Mouse (Mus musculus) kidney, postnatal 0 days (tissue): ENCODE measurements around the gene Gm21992. TPM values are rescaled to one million over a fixed set of nuclear protein-coding genes. Genes with fewer than 3 reads are reported as not detected.

Experiments
- ATAC-seq: fragments of 200-750 bp; cut with Nextera tagmentation; replicated peaks from 2 replicates; pipeline ENCODE4 v1.8.0; 2017; ENCODE audit warnings: low read depth, moderate number of reproducible peaks, moderate TSS enrichment, moderate library complexity; ENCODE audit not compliant: low FRiP score
- DNase-seq: peaks from one replicate; pipeline ENCODE4 v3.0.0-alpha.2; 2016; ENCODE audit warnings: low spot score
- H3K27ac ChIP-seq: fragments of 300-500 bp; sonication (generic); 2 replicates; pipeline ENCODE4 v1.5.1; 2014; ENCODE audit warnings: mild to moderate bottlenecking
- H3K27me3 ChIP-seq: fragments of 300-500 bp; sonication (generic); 2 replicates; pipeline ENCODE4 v1.6.1; 2014; ENCODE audit warnings: low read length, mixed read lengths; ENCODE audit not compliant: insufficient read depth
- H3K36me3 ChIP-seq: fragments of 300-500 bp; sonication (generic); 2 replicates; pipeline ENCODE4 v1.6.1; 2014; ENCODE audit warnings: low read length, mixed read lengths; ENCODE audit not compliant: insufficient read depth
- H3K4me1 ChIP-seq: fragments of 300-500 bp; sonication (generic); replicated peaks from 2 replicates; pipeline ENCODE4 v1.6.1; 2014; ENCODE audit warnings: antibody characterized with exemption, low read length, mixed read lengths; ENCODE audit not compliant: insufficient read depth
- H3K4me2 ChIP-seq: fragments of 300-500 bp; sonication (generic); 2 replicates; pipeline ENCODE4 v1.6.1; 2014; ENCODE audit warnings: mild to moderate bottlenecking, low read length, moderate library complexity, mixed read lengths
- H3K4me3 ChIP-seq: fragments of 300-500 bp; sonication (generic); replicated peaks from 2 replicates; pipeline ENCODE4 v1.5.1; 2014; ENCODE audit warnings: low read depth, low read length
- H3K9ac ChIP-seq: fragments of 300-500 bp; sonication (generic); 2 replicates; pipeline ENCODE4 v1.6.1; 2014; ENCODE audit warnings: low read depth, low read length
- H3K9me3 ChIP-seq: fragments of 300-500 bp; sonication (generic); replicated peaks from 2 replicates; pipeline ENCODE4 v1.6.1; 2016; ENCODE audit warnings: low read length, inconsistent platforms, mixed read lengths
- CTCF ChIP-seq: IDR thresholded peaks from 2 replicates; pipeline ENCODE4 v1.5.1; 2016; ENCODE audit warnings: antibody characterized with exemption, low read depth, mild to moderate bottlenecking, moderate library complexity
- WGBS: fragments of 180-500 bp; shearing (Covaris S2); extraction: QIAGEN DNeasy Blood & Tissue Kit; methylation state at CpG from one replicate; pipeline ENCODE4 v1.1.7; 2014; 5-methylcytosine and 5-hydroxymethylcytosine counted together
- polyA plus RNA-seq: library from polyadenylated mRNA; unstranded; fragments of >200 nt; fragmentation: Nextera tagmentation; extraction: Ambion mirVana; gene quantifications from 2 replicates; pipeline ENCODE4 v1.2.1, GENCODE M21; 2015

Gene Gm21992
- polyA plus RNA-seq, 1 experiment from 2014 or later = 24.4 TPM

- Histone ChIP-seq H3K4me3 (no peak overlapping the region), H3K4me1 (no peaks in the 10 kb centered on the region), H3K36me3 (no peaks in the 10 kb centered on the region), H3K4me2 (no peak overlapping the region), H3K9ac (no peak overlapping the region), H3K27ac (no peak overlapping the region), H3K27me3 (peaks cover 11% of the 10 kb centered on the region), H3K9me3 (no peaks in the 10 kb centered on the region)
- no peak for TF ChIP-seq CTCF
- WGBS = 88% methylated on average over 3 of the region's 3 CpGs
- DNase-seq (no peak), ATAC-seq (no peak)
Observed at GRCm38 (mm10) chr19:4697121-4697520, 114.3 kb downstream of the Gm21992 start.

- no peaks in the 10 kb centered on the region for H3K4me1 ChIP-seq
- no peak overlapping the region for H3K4me2 ChIP-seq
- H3K9me3 ChIP-seq = no peaks in the 10 kb centered on the region
- ATAC-seq (no peak), DNase-seq (no peak)
- H3K36me3 ChIP-seq = no peaks in the 10 kb centered on the region
- WGBS = 60% methylated on average over 3 of the region's 3 CpGs
- no peak overlapping the region for H3K4me3 ChIP-seq
- no peaks in the 10 kb centered on the region for H3K27me3 ChIP-seq
- no peak overlapping the region for H3K9ac ChIP-seq
- TF ChIP-seq CTCF = no peak
- H3K27ac ChIP-seq = no peak overlapping the region
Observed at GRCm38 (mm10) chr19:4694346-4694745, 117.1 kb downstream of the Gm21992 start.

Other genes with a start within 250 kb of the Gm21992 start
- 6.6 and 8.4 TPM in 2 replicates for gene Lrfn4, start 195.9 kb downstream of the Gm21992 start, polyA plus RNA-seq
- gene Rce1, start 186.0 kb downstream of the Gm21992 start, polyA plus RNA-seq = 65.1 and 66.9 TPM in 2 replicates
- gene Gm960, start 112.9 kb downstream of the Gm21992 start, polyA plus RNA-seq = 2.5 and 3.2 TPM in 2 replicates
- gene Sptbn2, start 100.4 kb downstream of the Gm21992 start, polyA plus RNA-seq = 2.6 and 3.0 TPM in 2 replicates
- gene Rbm4b, start 55.1 kb downstream of the Gm21992 start, polyA plus RNA-seq = 44.9 and 47.2 TPM in 2 replicates
- 39.2 and 40.8 TPM in 2 replicates for gene Rbm4, start 17.7 kb downstream of the Gm21992 start, polyA plus RNA-seq
- 43.8 and 48.8 TPM in 2 replicates for gene Rbm14, start within 50 bp of the Gm21992 start, polyA plus RNA-seq
- gene Ccs, start 27.7 kb upstream of the Gm21992 start, polyA plus RNA-seq = 72.9 and 82.1 TPM in 2 replicates
- 0.04 TPM in 1 of 2 replicates, not detected in the other for gene Ccdc87, start 27.8 kb upstream of the Gm21992 start, polyA plus RNA-seq
- 79.8 and 80.6 TPM in 2 replicates for gene Ctsf, start 43.5 kb upstream of the Gm21992 start, polyA plus RNA-seq
- gene Actn3, start 66.3 kb upstream of the Gm21992 start, polyA plus RNA-seq = 4.0 and 4.1 TPM in 2 replicates
- 8.7 and 9.5 TPM in 2 replicates for gene Zdhhc24, start 67.1 kb upstream of the Gm21992 start, polyA plus RNA-seq
- 4.9 and 5.0 TPM in 2 replicates for gene Bbs1, start 95.0 kb upstream of the Gm21992 start, polyA plus RNA-seq
- gene Dpp3, start 116.7 kb upstream of the Gm21992 start, polyA plus RNA-seq = 61.7 and 69.2 TPM in 2 replicates
- 1.5 and 1.9 TPM in 2 replicates for gene Peli3, start 131.5 kb upstream of the Gm21992 start, polyA plus RNA-seq
- gene Mrpl11, start 150.5 kb upstream of the Gm21992 start, polyA plus RNA-seq = 132 and 137 TPM in 2 replicates
- gene Npas4, start 178.7 kb upstream of the Gm21992 start, polyA plus RNA-seq = not detected in 2 replicates
- 4.9 and 5.4 TPM in 2 replicates for gene Slc29a2, start 212.2 kb upstream of the Gm21992 start, polyA plus RNA-seq
- 57.1 and 64.2 TPM in 2 replicates for gene B4gat1, start 227.2 kb upstream of the Gm21992 start, polyA plus RNA-seq
- gene AC124502.3, start 227.3 kb upstream of the Gm21992 start, polyA plus RNA-seq = 1.1 and 1.3 TPM in 2 replicates
- 40.2 and 44.0 TPM in 2 replicates for gene Brms1, start 229.7 kb upstream of the Gm21992 start, polyA plus RNA-seq
- 2.8 and 3.2 TPM in 2 replicates for gene Rin1, start 238.9 kb upstream of the Gm21992 start, polyA plus RNA-seq